Mouse (Mus musculus) stomach, postnatal 0 days (tissue): ENCODE measurements around the gene Hist2h2aa2. TPM values are rescaled to one million over a fixed set of nuclear protein-coding genes. Genes with fewer than 3 reads are reported as not detected.
A peak's percentile ranks its signal among the peaks of the same experiment; 100 is the strongest.

Experiments
- ATAC-seq: fragments of 200-750 bp; cut with Nextera tagmentation; 2 replicates; pipeline ENCODE4 v1.8.0; 2017; ENCODE audit not compliant: low FRiP score, low TSS enrichment
- DNase-seq: peaks from one replicate; pipeline ENCODE4 v3.0.0-alpha.2; 2016; ENCODE audit warnings: low spot score
- H3K27ac ChIP-seq: fragments of 300-500 bp; sonication (generic); replicated peaks from 2 replicates; pipeline ENCODE4 v1.5.1; 2014; ENCODE audit warnings: mild to moderate bottlenecking, control low read depth
- H3K27me3 ChIP-seq: fragments of 300-500 bp; sonication (generic); 2 replicates; pipeline ENCODE4 v1.6.1; 2014; ENCODE audit warnings: low read length; ENCODE audit not compliant: control insufficient read depth, insufficient read depth
- H3K36me3 ChIP-seq: fragments of 300-500 bp; sonication (generic); 2 replicates; pipeline ENCODE4 v1.6.1; 2014; ENCODE audit warnings: low read length, mixed read lengths; ENCODE audit not compliant: control insufficient read depth, insufficient read depth
- H3K4me1 ChIP-seq: fragments of 300-500 bp; sonication (generic); replicated peaks from 2 replicates; pipeline ENCODE4 v1.6.1; 2014; ENCODE audit warnings: antibody characterized with exemption; ENCODE audit not compliant: control insufficient read depth, insufficient read depth
- H3K4me2 ChIP-seq: fragments of 300-500 bp; sonication (generic); replicated peaks from 2 replicates; pipeline ENCODE4 v1.6.1; 2014; ENCODE audit warnings: low read depth, mild to moderate bottlenecking, control low read depth, moderate library complexity
- H3K4me3 ChIP-seq: fragments of 300-500 bp; sonication (generic); 2 replicates; pipeline ENCODE4 v1.5.1; 2014; ENCODE audit warnings: low read depth, low read length, control low read depth
- H3K9ac ChIP-seq: fragments of 300-500 bp; sonication (generic); 2 replicates; pipeline ENCODE4 v1.6.1; 2014; ENCODE audit warnings: mild to moderate bottlenecking, low read length, control low read depth, mixed read lengths
- H3K9me3 ChIP-seq: fragments of 300-500 bp; sonication (generic); 2 replicates; pipeline ENCODE4 v1.6.1; 2016; ENCODE audit warnings: low read length; ENCODE audit not compliant: control insufficient read depth
- CTCF ChIP-seq: IDR thresholded peaks from 2 replicates; pipeline ENCODE4 v1.5.1; 2016; ENCODE audit warnings: antibody characterized with exemption, low read depth, mild to moderate bottlenecking, moderate library complexity
- EP300 ChIP-seq: optimal IDR thresholded peaks from 2 replicates; pipeline ENCODE3; 2016; ENCODE audit warnings: antibody characterized with exemption
- WGBS: fragments of 180-500 bp; shearing (Covaris S2); extraction: QIAGEN DNeasy Blood & Tissue Kit; methylation state at CpG from one replicate; pipeline ENCODE4 v1.1.7; 2014; 5-methylcytosine and 5-hydroxymethylcytosine counted together
- polyA plus RNA-seq: library from polyadenylated mRNA; unstranded; fragments of >200 nt; fragmentation: Nextera tagmentation; extraction: Ambion mirVana; gene quantifications from 2 replicates; pipeline ENCODE4 v1.2.1, GENCODE M21; 2015

Hist2h2aa2 gene
- polyA plus RNA-seq, 1 experiment from 2014 or later = 246 TPM

GRCm38 (mm10) chr3:96228828-96229227 is 11.2 kb downstream of the Hist2h2aa2 start:
- 60% methylated on average over 2 of the region's 2 CpGs for WGBS
- DNase-seq (no peak), ATAC-seq (no peak)
- H3K4me2 ChIP-seq = no peak overlapping the region
- no peak overlapping the region for H3K4me3 ChIP-seq
- H3K27me3 ChIP-seq = no peaks in the 10 kb centered on the region
- H3K36me3 ChIP-seq = no peaks in the 10 kb centered on the region
- H3K9ac ChIP-seq = no peak overlapping the region
- no peaks in the 10 kb centered on the region for H3K9me3 ChIP-seq
- H3K27ac ChIP-seq = no peak overlapping the region
- H3K4me1 ChIP-seq = no peaks in the 10 kb centered on the region
- no peak for TF ChIP-seq EP300
- TF ChIP-seq CTCF = no peak

- no peaks in the 10 kb centered on the region for H3K27me3 ChIP-seq
- no peak overlapping the region for H3K9ac ChIP-seq
- TF ChIP-seq EP300 (no peak), CTCF (no peak)
- no peaks in the 10 kb centered on the region for H3K36me3 ChIP-seq
- no peak overlapping the region for H3K4me2 ChIP-seq
- 0 out of 2 replicates have a peak, but pooled peaks cover 5% of the 10 kb centered on the region for H3K4me1 ChIP-seq
- 57% methylated on average over 8 of the region's 8 CpGs for WGBS
- no peak for DNase-seq
- H3K27ac ChIP-seq = no peak overlapping the region
- peak; percentile 46 for ATAC-seq
- no peak overlapping the region for H3K4me3 ChIP-seq
- H3K9me3 ChIP-seq = no peaks in the 10 kb centered on the region
Measured at GRCm38 (mm10) chr3:96226695-96227648, 13.1 kb downstream of the Hist2h2aa2 start.

- H3K9me3 ChIP-seq = no peaks in the 10 kb centered on the region
- H3K4me1 ChIP-seq = 0 out of 2 replicates have a peak, but pooled peaks cover 5% of the 10 kb centered on the region
- ATAC-seq = no peak
- no peak overlapping the region for H3K4me2 ChIP-seq
- H3K27ac ChIP-seq = no peak overlapping the region
- no peak for DNase-seq
- WGBS = 31% methylated on average over 2 of the region's 2 CpGs
- H3K27me3 ChIP-seq = no peaks in the 10 kb centered on the region
- no peak overlapping the region for H3K4me3 ChIP-seq
- no peak overlapping the region for H3K9ac ChIP-seq
- H3K36me3 ChIP-seq = no peaks in the 10 kb centered on the region
- TF ChIP-seq CTCF (no peak), EP300 (no peak)
Measured at GRCm38 (mm10) chr3:96225421-96225820, 14.7 kb downstream of the Hist2h2aa2 start.

- no peak overlapping the region for H3K27ac ChIP-seq
- H3K9me3 ChIP-seq = no peaks in the 10 kb centered on the region
- 75% methylated on average over 4 of the region's 4 CpGs for WGBS
- DNase-seq (no peak), ATAC-seq (no peak)
- no peaks in the 10 kb centered on the region for H3K27me3 ChIP-seq
- H3K4me2 ChIP-seq = peak overlapping the region; percentile 8; the same call in 1 of the 2 replicates
- H3K4me1 ChIP-seq = 0 out of 2 replicates have a peak, but pooled peaks cover 5% of the 10 kb centered on the region
- TF ChIP-seq EP300 (no peak), CTCF (no peak)
- no peak overlapping the region for H3K4me3 ChIP-seq
- no peak overlapping the region for H3K9ac ChIP-seq
- H3K36me3 ChIP-seq = no peaks in the 10 kb centered on the region
Measured at GRCm38 (mm10) chr3:96222774-96223173, 17.3 kb downstream of the Hist2h2aa2 start.

GRCm38 (mm10) chr3:96221640-96222038 is 18.4 kb downstream of the Hist2h2aa2 start:
- no peak for ATAC-seq

More at GRCm38 (mm10) chr3:96221640-96222038, 18.4 kb downstream of the Hist2h2aa2 start:
- DNase-seq = no peak
- Histone ChIP-seq H3K27ac (peak overlapping the region; percentile 97), H3K4me3 (peak overlapping the region; percentile 53), H3K4me1 (0 out of 2 replicates have a peak, but pooled peaks cover 5% of the 10 kb centered on the region), H3K9me3 (no peaks in the 10 kb centered on the region), H3K4me2 (peak overlapping the region; percentile 69), H3K9ac (peak overlapping the region; percentile 60), H3K27me3 (no peaks in the 10 kb centered on the region), H3K36me3 (no peaks in the 10 kb centered on the region)
- TF ChIP-seq CTCF (no peak), EP300 (no peak)
- WGBS = 20% methylated on average over 9 of the region's 9 CpGs
